In the genomic region with DNA sequence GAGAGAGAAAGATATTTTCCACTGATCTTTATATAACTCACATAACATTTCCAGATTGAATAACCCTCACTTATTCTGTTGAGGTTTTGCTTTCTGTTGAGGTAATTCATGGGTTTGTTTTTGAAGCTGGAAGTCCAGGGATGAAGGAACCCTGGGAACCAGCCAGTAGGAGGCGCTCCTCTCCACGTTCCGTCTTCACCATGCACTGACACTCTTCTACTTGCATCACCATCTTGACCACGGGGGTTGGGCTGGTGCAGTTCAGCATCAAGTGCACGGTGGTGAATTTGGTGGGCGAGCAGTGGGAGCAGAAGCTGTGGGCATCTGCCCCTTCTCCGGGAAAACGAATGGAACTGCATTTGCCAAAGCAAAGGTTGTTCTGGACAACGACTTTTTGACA, we compare ENCODE assay signal across 12 mouse cellular contexts. TPM values are rescaled to one million over a fixed set of nuclear protein-coding genes. Genes with fewer than 3 reads are reported as not detected.
DNase-seq lines count a peak whose midpoint lies in the region; ATAC-seq and TF ChIP-seq lines count a peak whose summit lies in the region.
"Had no signal": no experiment of that assay in that cellular context is flagged by ENCODE, and none has a peak within 500 bp of the region (broad histone marks: within the 10 kb centered on the region; RNA-seq: fewer than 3 reads in every experiment).

No protein-coding gene starts in this region.

- peaks cover 10% of the 10 kb centered on the region for H3K4me1 ChIP-seq in E14TG2a.4 (replicated peaks; ENCODE audit: low read depth, low read length)
- H3K4me1 ChIP-seq in lung, embryonic 14.5 days (ENCODE audit: insufficient read depth), result peaks cover 4% of the 10 kb centered on the region; the same call in 1 of the 2 replicates
- H3K4me1 ChIP-seq: heart, embryonic 15.5 days had no signal

- H3K9ac ChIP-seq in lung, embryonic 14.5 days, result no peak overlapping the region
- H3K9ac ChIP-seq: heart, embryonic 15.5 days had no signal

- intact Hi-C loops in left cerebral cortex, postnatal 4 days (cut with DNase I), result no loop called here

- peak; percentile 53 for TF ChIP-seq CTCF in E14TG2a.4 (conservative IDR thresholded peaks at IDR 0.05; ENCODE audit: low read length)
- TF ChIP-seq CTCF in lung, embryonic 14.5 days (IDR thresholded peaks at IDR 0.05; ENCODE audit: low read depth), result peak; percentile 29; the same call in 1 of the 2 replicates

- DNase-seq in adrenal gland, postnatal 14 days, result peak; percentile 13
- DNase-seq in adrenal gland, postnatal 10 days, result no peak
- peak; percentile 9 for DNase-seq in left cerebral cortex, postnatal 4 days
- DNase-seq in left cerebral cortex, adult 8-10 months (ENCODE audit: low spot score in 2 of 2), result no peak
- no peak for DNase-seq in lung, embryonic 14.5 days
- no peak for DNase-seq in urinary bladder, postnatal 10 days (ENCODE audit: low spot score)
- DNase-seq in adrenal gland, postnatal 36 days, result no peak
- DNase-seq: kidney, postnatal 4 days had no signal

- H3K4me2 ChIP-seq in lung, embryonic 14.5 days, result no peak overlapping the region
- H3K4me2 ChIP-seq: heart, embryonic 15.5 days had no signal

- 82% methylated on average over 9 of the region's 9 CpGs for WGBS in lung, embryonic 14.5 days

- 0 out of 2 replicates have a peak, but pooled peaks cover 4% of the 10 kb centered on the region for H3K27me3 ChIP-seq in E14TG2a.4 (ENCODE audit: insufficient read depth, low read length)
- no peaks in the 10 kb centered on the region for H3K27me3 ChIP-seq in lung, embryonic 14.5 days (ENCODE audit: insufficient read depth, low read length)
- H3K27me3 ChIP-seq: heart, embryonic 15.5 days had no signal

- no peak overlapping the region for H3K4me3 ChIP-seq in E14TG2a.4 (replicated peaks; ENCODE audit: low read length)
- no peak overlapping the region for H3K4me3 ChIP-seq in lung, embryonic 14.5 days (ENCODE audit: low read depth, low read length)
- H3K4me3 ChIP-seq: heart, embryonic 15.5 days; myocyte had no signal

- no peaks in the 10 kb centered on the region for H3K9me3 ChIP-seq in E14TG2a.4 (ENCODE audit: low read length)
- no peaks in the 10 kb centered on the region for H3K9me3 ChIP-seq in lung, embryonic 14.5 days (ENCODE audit: low read depth, low read length)
- H3K9me3 ChIP-seq: heart, embryonic 15.5 days had no signal

- H3K27ac ChIP-seq in lung, embryonic 14.5 days (ENCODE audit: low read depth), result no peak overlapping the region
- H3K27ac ChIP-seq: heart, embryonic 15.5 days had no signal

- H3K36me3 ChIP-seq in E14TG2a.4 (ENCODE audit: insufficient read depth, low read length), result no peaks in the 10 kb centered on the region
- H3K36me3 ChIP-seq in lung, embryonic 14.5 days (ENCODE audit: insufficient read depth), result no peaks in the 10 kb centered on the region
- H3K36me3 ChIP-seq: heart, embryonic 15.5 days had no signal

- ATAC-seq in lung, embryonic 14.5 days (ENCODE audit: insufficient read depth), result no peak
- ATAC-seq: inflammation-experienced regulatory T-cells, adult 6 months had no signal

RNA-seq across cellular contexts. Expression of gene Cer1, which starts 2.4 kb away (rescaled TPM):
- not detected in 2 replicates for total RNA-seq in adrenal gland, postnatal 14 days (2021)
- total RNA-seq in adrenal gland, postnatal 10 days (2021), result not detected
- under 1 TPM in 1 of 2 experiments, not detected in 1; 0.28 TPM for total RNA-seq in left cerebral cortex, postnatal 4 days (2021)
- under 1 TPM in 3 of 4 experiments, not detected in 1; 0.28 to 0.89 (median 0.37) TPM for total RNA-seq in left cerebral cortex, adult 8-10 months (2022)
- polyA plus RNA-seq in lung, embryonic 14.5 days (2014; fragmentation: Nextera tagmentation; extraction: Ambion mirVana), result 3.1 and 3.9 TPM in 2 replicates
- not detected for total RNA-seq in adrenal gland, postnatal 36 days (2021)
- polyA plus RNA-seq: heart, embryonic 15.5 days; inflammation-experienced regulatory T-cells, adult 6 months; myocyte had no signal

RNA-seq across cellular contexts. Expression of gene Zdhhc21, which starts 22.7 kb away (rescaled TPM):
- 16.1 and 17.2 TPM in 2 replicates for total RNA-seq in adrenal gland, postnatal 14 days (2021)
- total RNA-seq in adrenal gland, postnatal 10 days (2021), result 10 to 100 TPM; 17.8 to 19.5 TPM
- total RNA-seq in left cerebral cortex, postnatal 4 days (2021), result 10 to 100 TPM; 42.6 to 47.0 TPM
- 10 to 100 TPM; 49.9 to 65.6 (median 58.2) TPM for total RNA-seq in left cerebral cortex, adult 8-10 months (2022)
- 15.2 and 17.5 TPM in 2 replicates for polyA plus RNA-seq in lung, embryonic 14.5 days (2014; fragmentation: Nextera tagmentation; extraction: Ambion mirVana)
- total RNA-seq in adrenal gland, postnatal 36 days (2021), result 10 to 100 TPM; 19.0 to 20.3 TPM

Comparison
In these comparisons a context has a peak if more than half of its experiments do, and no peak if none do; other contexts are left out.
1. DNase-seq: peak in adrenal gland, postnatal 14 days (single experiment) and left cerebral cortex, postnatal 4 days (single experiment); none in adrenal gland, postnatal 10 days (single experiment), left cerebral cortex, adult 8-10 months (0 of 2), lung, embryonic 14.5 days (single experiment), urinary bladder, postnatal 10 days (single experiment) and adrenal gland, postnatal 36 days (0 of 2).